Mouse (Mus musculus): ENCODE results near the gene Dcun1d1. TPM values are rescaled to one million over a fixed set of nuclear protein-coding genes. Genes with fewer than 3 reads are reported as not detected.

Dcun1d1 gene
- polyA plus RNA-seq, 1 experiment from 2014 or later = 114 TPM

DNA sequence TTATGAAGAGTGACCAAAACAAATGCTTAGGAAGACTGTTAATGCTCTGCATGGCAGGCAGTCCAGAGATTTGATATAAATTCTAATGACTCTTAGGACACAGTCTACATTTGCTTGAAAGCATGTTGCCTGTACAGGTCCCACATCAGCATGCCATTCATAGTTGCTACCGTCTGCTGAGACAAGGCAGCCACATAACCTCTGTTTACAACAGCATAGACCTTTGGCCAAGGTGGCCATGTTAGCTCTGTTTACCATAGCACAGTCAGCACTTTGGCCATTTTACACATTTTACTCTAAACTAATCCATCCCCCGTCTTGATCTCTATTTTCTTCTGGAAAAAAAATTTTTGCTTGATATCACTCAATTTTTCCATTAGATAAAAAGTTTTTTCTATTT is 47.7 kb downstream of the Dcun1d1 start:
- H3K36me3 ChIP-seq (ENCODE audit: poor library complexity, severe bottlenecking) = peaks cover 23% of the 10 kb centered on the region
- H3K9me3 ChIP-seq (replicated peaks) = no peaks in the 10 kb centered on the region
- no peak overlapping the region for H3K4me3 ChIP-seq
- no peak overlapping the region for H3K9ac ChIP-seq
- no peak overlapping the region for H3K27ac ChIP-seq
- 93% methylated on average over 2 of the region's 2 CpGs for WGBS
- no peaks in the 10 kb centered on the region for H3K4me1 ChIP-seq
- H3K4me2 ChIP-seq = no peak overlapping the region
- no peaks in the 10 kb centered on the region for H3K27me3 ChIP-seq
- no peak for ATAC-seq

DNA sequence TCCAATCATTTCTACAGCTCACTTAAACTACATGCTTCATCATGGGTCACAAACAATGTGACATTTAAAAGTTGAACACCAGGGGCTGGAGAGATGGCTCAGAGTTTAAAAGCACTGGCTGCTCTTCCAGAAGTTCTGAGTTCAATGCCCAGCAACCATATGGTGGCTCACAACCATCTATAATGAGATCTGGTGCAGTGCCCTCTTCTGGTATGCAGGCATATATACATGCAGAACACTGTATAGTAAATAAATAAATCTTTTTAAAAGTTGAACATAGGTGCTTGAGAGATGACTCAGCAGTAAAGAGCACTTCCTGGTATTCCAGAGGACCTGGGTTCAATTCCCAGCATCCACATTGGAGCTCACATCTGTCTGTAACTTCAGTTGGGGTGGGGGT is 54.0 kb downstream of the Dcun1d1 start:
- no peaks in the 10 kb centered on the region for H3K36me3 ChIP-seq (ENCODE audit: poor library complexity, severe bottlenecking)
- H3K4me3 ChIP-seq = no peak overlapping the region
- peaks cover 6% of the 10 kb centered on the region; the same call in 1 of the 2 replicates for H3K9me3 ChIP-seq (replicated peaks)
- H3K9ac ChIP-seq = no peak overlapping the region
- H3K27ac ChIP-seq = no peak overlapping the region
- H3K27me3 ChIP-seq = no peaks in the 10 kb centered on the region
- no peak overlapping the region for H3K4me2 ChIP-seq
- ATAC-seq = no peak
- H3K4me1 ChIP-seq = no peaks in the 10 kb centered on the region

DNA sequence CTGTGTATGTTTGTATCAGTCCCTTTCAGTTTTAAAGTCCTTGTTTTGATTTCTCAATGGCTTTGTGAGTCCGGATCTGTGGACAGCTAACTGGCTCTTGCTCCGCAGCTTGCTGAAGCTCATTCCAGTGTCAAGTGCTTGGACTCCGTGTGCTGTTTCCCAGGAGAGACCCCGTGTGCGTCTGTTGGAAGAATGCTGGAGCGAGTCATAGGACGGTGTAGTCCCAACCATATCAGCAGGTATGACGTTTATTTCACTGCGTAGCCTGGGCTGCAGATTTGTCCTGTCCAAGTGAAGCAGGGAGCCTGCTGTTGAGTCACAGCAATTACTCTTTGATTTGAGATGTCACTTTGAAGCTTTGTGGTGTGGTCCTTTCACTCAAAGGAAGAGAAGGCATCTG is 87.9 kb downstream of the Dcun1d1 start:
- Histone ChIP-seq H3K9ac (no peak overlapping the region), H3K4me2 (no peak overlapping the region), H3K27me3 (no peaks in the 10 kb centered on the region), H3K27ac (no peak overlapping the region), H3K36me3 (ENCODE audit: poor library complexity, severe bottlenecking) (peaks cover 17% of the 10 kb centered on the region), H3K4me1 (no peaks in the 10 kb centered on the region), H3K4me3 (no peak overlapping the region), H3K9me3 (replicated peaks) (no peaks in the 10 kb centered on the region)
- 96% methylated on average over 9 of the region's 9 CpGs for WGBS
- no peak for ATAC-seq

Other genes with a start within 250 kb of the Dcun1d1 start
- 20.4 and 23.5 TPM in 2 replicates for gene Atp11b, start 183.3 kb downstream of the Dcun1d1 start, polyA plus RNA-seq (2015; fragmentation: Nextera tagmentation; extraction: Ambion mirVana)
- 33.8 and 34.7 TPM in 2 replicates for gene Mccc1, start 63.2 kb upstream of the Dcun1d1 start, polyA plus RNA-seq (2015; fragmentation: Nextera tagmentation; extraction: Ambion mirVana)
- gene Ccdc144b, start 116.1 kb upstream of the Dcun1d1 start, polyA plus RNA-seq (2015; fragmentation: Nextera tagmentation; extraction: Ambion mirVana) = not detected in 2 replicates
- gene Acad9, start 128.5 kb upstream of the Dcun1d1 start, polyA plus RNA-seq (2015; fragmentation: Nextera tagmentation; extraction: Ambion mirVana) = 85.3 and 88.1 TPM in 2 replicates
- 10.6 and 12.3 TPM in 2 replicates for gene D3Ertd254e, start 213.6 kb upstream of the Dcun1d1 start, polyA plus RNA-seq (2015; fragmentation: Nextera tagmentation; extraction: Ambion mirVana)